Mouse (Mus musculus) liver, postnatal 0 days (tissue): Measurements from ENCODE around the gene Gm2a. TPM values are rescaled to one million over a fixed set of nuclear protein-coding genes. Genes with fewer than 3 reads are reported as not detected.

Experiments
- ATAC-seq: fragments of 200-750 bp; cut with Nextera tagmentation; 2 replicates; pipeline ENCODE4 v1.8.0; 2017; ENCODE audit warnings: mild to moderate bottlenecking, moderate library complexity
- DNase-seq: peaks from one replicate; pipeline ENCODE4 v3.0.0-alpha.2; 2016
- H3K27ac ChIP-seq: fragments of 300-500 bp; sonication (generic); 2 replicates; pipeline ENCODE4 v1.5.1; 2014; ENCODE audit warnings: antibody characterized with exemption, moderate library complexity, mild to moderate bottlenecking, low read depth
- H3K27me3 ChIP-seq: fragments of 300-500 bp; sonication (generic); 2 replicates; pipeline ENCODE4 v1.6.1; 2014; ENCODE audit warnings: low read length, control low read depth, mixed read lengths; ENCODE audit not compliant: insufficient read depth
- H3K36me3 ChIP-seq: fragments of 300-500 bp; sonication (generic); replicated peaks from 2 replicates; pipeline ENCODE4 v1.6.1; 2014; ENCODE audit warnings: mild to moderate bottlenecking, control low read depth, low read length, moderate library complexity, mixed read lengths; ENCODE audit not compliant: insufficient read depth
- H3K4me1 ChIP-seq: fragments of 300-500 bp; sonication (generic); 2 replicates; pipeline ENCODE4 v1.6.1; 2014; ENCODE audit warnings: antibody characterized with exemption, mild to moderate bottlenecking, control low read depth; ENCODE audit not compliant: insufficient read depth
- H3K4me2 ChIP-seq: fragments of 300-500 bp; sonication (generic); 2 replicates; pipeline ENCODE4 v1.6.1; 2014; ENCODE audit warnings: low read depth, mild to moderate bottlenecking, low read length, moderate library complexity, mixed read lengths
- H3K4me3 ChIP-seq: fragments of 300-500 bp; sonication (generic); 2 replicates; pipeline ENCODE4 v1.5.1; 2014; ENCODE audit warnings: low read depth, low read length
- H3K9ac ChIP-seq: fragments of 300-500 bp; sonication (generic); replicated peaks from 2 replicates; pipeline ENCODE4 v1.6.1; 2014; ENCODE audit warnings: mild to moderate bottlenecking, moderate library complexity
- H3K9me3 ChIP-seq: fragments of 300-500 bp; sonication (generic); 2 replicates; pipeline ENCODE4 v1.6.1; 2016; ENCODE audit warnings: mild to moderate bottlenecking, control low read depth, low read length, mixed read lengths
- CTCF ChIP-seq: sonication (generic); IDR thresholded peaks from 2 replicates; pipeline ENCODE4 v1.5.1; 2016; ENCODE audit warnings: antibody characterized with exemption, low read depth
- EP300 ChIP-seq: IDR thresholded peaks from 2 replicates; pipeline ENCODE4 v1.6.1; 2016; ENCODE audit warnings: antibody characterized with exemption, low read depth, mild to moderate bottlenecking
- WGBS: fragments of 180-500 bp; shearing (Covaris S2); extraction: QIAGEN DNeasy Blood & Tissue Kit; methylation state at CpG from one replicate; pipeline ENCODE4 v1.1.7; 2014; ENCODE audit not compliant: insufficient replicate concordance; 5-methylcytosine and 5-hydroxymethylcytosine counted together
- polyA plus RNA-seq: library from polyadenylated mRNA; unstranded; fragments of >200 nt; fragmentation: Nextera tagmentation; extraction: Ambion mirVana; gene quantifications from 2 replicates; pipeline ENCODE4 v1.2.1, GENCODE M21; 2015

Gene Gm2a
- polyA plus RNA-seq, 1 experiment from 2014 or later, result 31.6 TPM

DNA sequence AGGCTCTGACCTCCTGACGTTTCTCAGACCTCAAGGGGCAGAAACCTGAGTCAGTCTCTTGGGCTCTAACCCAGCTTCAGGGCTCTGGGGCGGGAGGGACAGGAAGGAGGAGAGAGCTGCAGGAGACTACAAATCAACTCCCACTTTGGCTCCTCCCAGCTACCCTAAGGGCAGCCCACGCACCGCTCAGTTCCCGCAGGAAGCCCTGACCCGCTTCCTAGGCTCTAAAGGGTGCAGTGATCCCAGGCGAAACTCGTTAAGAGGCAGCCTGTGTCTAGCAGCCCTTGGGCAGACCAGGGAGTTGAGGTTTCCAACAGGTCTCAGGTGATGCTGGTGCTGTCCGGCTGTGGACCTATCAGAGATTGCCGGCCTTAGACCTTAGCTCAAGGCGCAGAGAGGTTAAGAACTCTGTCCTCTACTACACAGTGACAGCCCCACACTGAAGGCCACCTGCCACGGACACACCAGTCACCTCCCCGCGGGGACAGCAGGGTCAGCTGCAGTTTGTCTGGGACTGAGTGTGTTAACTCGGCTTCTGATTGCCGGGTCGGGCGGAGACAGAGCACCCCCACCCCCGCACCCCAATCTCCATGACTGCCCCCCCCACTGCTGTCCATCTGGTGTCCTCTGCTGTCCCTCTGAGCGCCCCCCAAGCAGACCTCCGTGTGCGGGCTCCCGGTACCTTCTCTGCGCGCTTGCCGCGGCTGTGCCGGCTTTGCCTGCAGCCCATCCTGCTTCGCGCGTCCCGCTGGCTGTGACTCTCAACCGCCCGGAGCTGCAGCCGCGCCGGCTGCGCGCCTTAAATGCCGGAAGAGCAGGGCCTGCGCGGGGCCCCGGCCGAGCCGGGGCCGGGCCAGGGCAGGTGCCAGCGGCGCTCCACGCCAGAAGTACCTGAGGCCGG is 20.3 kb upstream of the Gm2a start, which contains the start of gene Ccdc69:
Gene Ccdc69, minus strand, starts transcription at position 801 of the 901 bp plus-strand sequence.
- peak; percentile 59 for DNase-seq
- under 1% methylated on average over 47 of the region's 50 CpGs for WGBS
- peak within 1 kb of the TSS; percentile 52 for H3K4me3 ChIP-seq

DNA sequence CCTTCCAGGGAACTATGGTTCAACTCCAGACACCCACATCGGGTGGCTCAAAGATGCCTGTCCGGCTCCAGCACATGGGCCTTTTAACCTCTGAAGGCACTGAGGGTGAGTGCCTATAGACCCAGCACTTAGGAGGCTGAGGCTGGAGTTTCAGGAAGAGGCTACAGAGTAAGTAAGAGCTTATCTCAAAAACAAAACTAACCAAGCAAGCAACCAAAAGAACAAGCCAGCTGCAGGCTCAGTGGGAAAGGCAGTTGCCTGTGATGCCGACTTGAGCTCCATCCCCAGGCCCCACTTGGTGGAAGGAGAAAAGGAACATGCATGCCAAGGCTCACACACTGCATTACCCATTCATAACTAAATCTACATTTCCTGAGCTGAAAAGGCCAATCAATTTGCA is 19.4 kb upstream of the Gm2a start:
- Histone ChIP-seq H3K27me3 (no peaks in the 10 kb centered on the region), H3K9ac (peak overlapping the region; percentile 56; the same call in 1 of the 2 replicates), H3K36me3 (no peaks in the 10 kb centered on the region), H3K4me1 (peaks cover 22% of the 10 kb centered on the region), H3K4me3 (no peak overlapping the region), H3K4me2 (peak overlapping the region; percentile 80; the same call in 1 of the 2 replicates), H3K9me3 (no peaks in the 10 kb centered on the region; the same call in 1 of the 2 replicates), H3K27ac (peak overlapping the region; percentile 30; the same call in 1 of the 2 replicates)
- no peak for DNase-seq
- no peak for TF ChIP-seq CTCF
- TF ChIP-seq EP300, result no peak
- ATAC-seq, result no peak
- 40% methylated on average over 3 of the region's 3 CpGs for WGBS

More for the DNA sequence above, 20.3 kb upstream of the Gm2a start, which contains the start of gene Ccdc69:
- Histone ChIP-seq H3K4me2 (peak within 1 kb of the TSS; percentile 80), H3K27ac (peak within 1 kb of the TSS; percentile 30), H3K4me1 (peaks cover 22% of the 10 kb centered on the region), H3K27me3 (no peaks in the 10 kb centered on the region), H3K9me3 (no peaks in the 10 kb centered on the region; the same call in 1 of the 2 replicates), H3K9ac (peak within 1 kb of the TSS; percentile 56), H3K36me3 (no peaks in the 10 kb centered on the region)
- TF ChIP-seq CTCF (no peak), EP300 (no peak)
- peak; percentile 79 for ATAC-seq

DNA sequence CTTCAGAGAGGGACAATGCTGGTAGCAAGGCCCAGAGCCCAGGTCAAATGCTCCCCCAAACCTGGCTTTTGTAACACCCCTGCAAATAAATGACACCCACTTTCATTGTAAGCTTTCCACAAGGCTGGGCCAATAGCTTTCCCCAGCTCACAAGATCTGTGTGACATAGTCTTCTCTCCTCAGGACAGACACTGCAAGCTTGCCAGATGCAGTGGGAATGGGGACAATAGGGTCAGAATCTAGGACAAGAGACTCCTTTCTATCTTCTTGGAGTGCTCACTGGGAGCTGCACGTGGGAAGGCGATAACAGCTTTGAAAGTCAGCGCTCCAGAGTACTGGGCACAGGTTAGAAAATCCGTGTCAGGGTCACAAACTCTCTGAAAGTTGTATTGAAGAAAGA is 18.7 kb upstream of the Gm2a start:
- Histone ChIP-seq H3K9me3 (no peaks in the 10 kb centered on the region; the same call in 1 of the 2 replicates), H3K9ac (no peak overlapping the region), H3K4me3 (no peak overlapping the region), H3K4me2 (no peak overlapping the region), H3K36me3 (no peaks in the 10 kb centered on the region), H3K27me3 (no peaks in the 10 kb centered on the region), H3K4me1 (peaks cover 22% of the 10 kb centered on the region), H3K27ac (no peak overlapping the region)
- ATAC-seq (no peak), DNase-seq (no peak)
- 90% methylated on average over 4 of the region's 4 CpGs for WGBS
- TF ChIP-seq EP300 (no peak), CTCF (no peak)

DNA sequence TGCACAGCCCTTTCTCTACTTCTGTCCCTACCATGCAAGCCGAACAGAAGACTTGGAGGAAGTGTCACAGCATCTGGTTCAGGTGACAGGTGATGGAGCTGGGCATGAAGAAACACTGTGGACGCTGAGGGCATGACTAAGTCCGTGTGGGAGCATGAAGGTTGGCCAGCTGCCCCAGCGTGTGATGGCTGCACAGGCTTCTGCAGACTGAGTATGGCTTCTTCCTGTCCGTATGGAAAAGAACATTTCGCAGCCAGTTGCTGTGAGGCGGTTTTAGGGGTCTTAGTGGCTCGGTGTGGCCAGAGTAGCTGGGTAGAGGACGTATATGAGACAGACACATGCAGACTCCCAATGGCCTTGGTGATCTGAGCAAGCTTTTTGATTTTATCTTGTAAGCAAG is 16.7 kb upstream of the Gm2a start:
- no peak overlapping the region for H3K4me3 ChIP-seq
- H3K4me1 ChIP-seq, result peaks cover 19% of the 10 kb centered on the region
- DNase-seq (no peak), ATAC-seq (no peak)
- no peak for TF ChIP-seq EP300
- no peak overlapping the region for H3K4me2 ChIP-seq
- WGBS, result 84% methylated on average over 9 of the region's 9 CpGs
- no peak overlapping the region for H3K9ac ChIP-seq
- no peaks in the 10 kb centered on the region for H3K27me3 ChIP-seq
- H3K27ac ChIP-seq, result no peak overlapping the region
- no peaks in the 10 kb centered on the region; the same call in 1 of the 2 replicates for H3K9me3 ChIP-seq
- H3K36me3 ChIP-seq, result no peaks in the 10 kb centered on the region

DNA sequence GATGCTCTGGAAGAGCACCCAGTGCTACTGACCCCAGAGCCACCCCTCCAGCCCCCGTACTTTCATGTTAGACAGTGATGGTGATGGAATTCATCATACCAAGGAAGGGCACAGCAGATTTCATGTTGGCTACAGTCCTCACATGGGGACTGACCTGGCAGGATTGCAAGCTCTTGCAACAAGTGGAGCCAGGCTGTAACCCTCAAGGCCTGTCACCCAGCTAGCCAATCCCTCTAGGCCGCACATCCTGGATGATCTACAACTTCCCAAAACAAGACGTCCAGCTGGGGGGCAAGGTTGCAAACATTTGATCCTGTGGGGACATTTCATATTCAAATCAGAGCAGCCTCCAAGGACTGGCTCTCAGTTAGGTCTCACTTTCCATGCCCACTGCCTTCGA is 13.3 kb upstream of the Gm2a start:
- Histone ChIP-seq H3K4me3 (no peak overlapping the region), H3K4me2 (no peak overlapping the region), H3K36me3 (no peaks in the 10 kb centered on the region), H3K27me3 (no peaks in the 10 kb centered on the region), H3K9me3 (no peaks in the 10 kb centered on the region; the same call in 1 of the 2 replicates), H3K9ac (no peak overlapping the region), H3K27ac (no peak overlapping the region), H3K4me1 (no peaks in the 10 kb centered on the region)
- ATAC-seq, result no peak
- DNase-seq, result no peak
- no peak for TF ChIP-seq EP300
- no peak for TF ChIP-seq CTCF
- 83% methylated on average over 4 of the region's 4 CpGs for WGBS

DNA sequence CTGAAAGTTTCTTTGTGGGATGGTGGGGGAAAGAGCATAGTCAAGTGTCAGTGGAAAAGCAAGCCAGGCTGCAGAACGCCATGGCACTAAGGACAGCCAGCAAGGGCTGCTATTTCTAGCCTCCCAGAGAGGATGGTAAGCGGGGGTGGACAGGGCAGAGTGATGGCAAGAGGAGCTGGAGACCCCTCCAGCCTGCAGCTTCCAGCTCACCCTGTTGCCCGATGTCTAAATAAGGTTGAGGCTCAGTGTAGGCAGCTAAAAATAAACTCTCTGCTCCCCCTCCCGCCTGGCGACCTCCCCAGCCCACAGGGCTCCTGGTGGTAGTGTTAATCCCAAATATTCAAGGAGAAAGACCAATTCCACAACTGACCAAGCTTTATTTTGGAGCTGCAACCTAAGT is 12.5 kb upstream of the Gm2a start:
- Histone ChIP-seq H3K4me3 (no peak overlapping the region), H3K9ac (no peak overlapping the region), H3K36me3 (no peaks in the 10 kb centered on the region), H3K27ac (no peak overlapping the region), H3K9me3 (no peaks in the 10 kb centered on the region; the same call in 1 of the 2 replicates), H3K4me1 (no peaks in the 10 kb centered on the region), H3K4me2 (no peak overlapping the region), H3K27me3 (no peaks in the 10 kb centered on the region)
- DNase-seq (no peak), ATAC-seq (no peak)
- WGBS, result 46% methylated on average over 5 of the region's 5 CpGs
- TF ChIP-seq CTCF (no peak), EP300 (no peak)
